Mouse (Mus musculus) cerebellum, adult 2 months (tissue): ENCODE data around the gene C1s1.

Source experiments
- CTCF ChIP-seq: fragments of 200-500 bp; IDR thresholded peaks from 2 replicates; pipeline ENCODE4 v1.5.1; 2011; ENCODE audit warnings: low read depth, mild to moderate bottlenecking, control low read depth, low read length, moderate library complexity, borderline replicate concordance; ENCODE audit not compliant: insufficient read depth
- POLR2A ChIP-seq: fragments of 200-500 bp; IDR thresholded peaks from 2 replicates; pipeline ENCODE4 v1.6.1; 2011; ENCODE audit warnings: low read length, control low read depth, borderline replicate concordance; ENCODE audit not compliant: insufficient read depth

GRCm38 (mm10) chr6:124545425-124545824 is 3.3 kb upstream of the C1s1 start:
- TF ChIP-seq CTCF (no peak), POLR2A (no peak)
